Mouse (Mus musculus) embryonic fibroblast, embryonic 13.5 days (primary cell): Measurements from ENCODE around the gene 1700113H08Rik.

Experiments used
- CTCF ChIP-seq: IDR thresholded peaks from 2 replicates; pipeline ENCODE4 v1.5.1; 2011; ENCODE audit warnings: mild to moderate bottlenecking, control low read depth, low read length, moderate library complexity, borderline replicate concordance; ENCODE audit not compliant: insufficient read depth
- POLR2A ChIP-seq: IDR thresholded peaks from 2 replicates; pipeline ENCODE4 v1.6.1; 2011; ENCODE audit warnings: low read depth, mild to moderate bottlenecking, control low read depth, low read length, moderate library complexity

- TF ChIP-seq CTCF (no peak), POLR2A (no peak)
Measured at GRCm38 (mm10) chr10:87125094-87125493, 67.2 kb downstream of the 1700113H08Rik start.
